Mouse (Mus musculus): ENCODE results near the gene 1700025B11Rik. TPM values are rescaled to one million over a fixed set of nuclear protein-coding genes. Genes with fewer than 3 reads are reported as not detected.
A peak's percentile ranks its signal among the peaks of the same experiment; 100 is the strongest.
"Not testable (repeated sequence)": the region's sequence is repeated elsewhere in the genome, so short reads cannot be mapped to it uniquely, and the experiment has no call there.

Gene 1700025B11Rik
- not detected for total RNA-seq (2021)
- long read RNA-seq = 0 reads

DNA sequence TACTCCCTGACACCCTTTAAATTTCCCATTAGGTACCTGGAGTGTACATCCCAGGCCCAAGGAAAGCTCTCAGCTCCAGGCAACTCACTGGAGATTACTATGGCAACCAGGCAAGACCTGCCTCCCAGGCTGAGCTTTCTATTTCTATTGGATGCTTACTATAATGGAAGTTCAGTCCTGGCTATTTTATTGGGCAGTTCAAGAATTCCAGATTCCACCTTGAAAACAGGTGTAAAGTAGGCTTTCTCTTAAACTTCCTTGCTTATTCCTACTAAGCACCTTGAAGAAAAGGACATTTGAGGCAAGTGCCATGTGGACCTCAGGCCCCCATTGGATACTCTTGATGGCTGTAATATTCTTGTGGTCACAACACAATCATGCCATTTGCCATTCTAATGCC, at the start of gene 1700025B11Rik:
Gene 1700025B11Rik (minus strand): TSS at position 101 of the 400 bp plus-strand sequence.
- no peak for DNase-seq (ENCODE audit: low spot score in 2 of 2)

GRCm38 (mm10) chr15:77606069-77606468, 44.4 kb upstream of the 1700025B11Rik start:
- DNase-seq (ENCODE audit: low spot score in 2 of 2) = no peak

DNA sequence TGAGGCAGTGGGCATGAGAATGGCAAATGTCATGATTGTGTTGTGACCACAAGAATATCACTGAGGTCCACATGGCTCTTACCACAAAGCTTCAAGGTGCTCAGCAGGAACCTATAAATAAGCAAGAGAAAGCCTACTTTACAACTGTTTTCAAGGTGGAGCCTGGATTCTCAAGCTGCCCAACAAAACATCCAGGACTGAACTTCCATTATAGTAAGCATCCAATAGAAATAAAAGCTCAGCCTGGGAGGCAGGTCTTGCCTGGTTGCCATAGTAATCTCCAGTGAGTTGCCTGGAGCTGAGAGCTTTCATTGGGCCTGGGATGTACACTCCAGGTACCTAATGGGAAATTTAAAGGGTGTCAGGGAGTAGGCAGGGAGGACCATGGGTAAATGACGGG, 37.3 kb upstream of the 1700025B11Rik start, which contains the start of gene Gm36245:
Gene Gm36245 (plus strand): TSS at position 301 of the 400 bp plus-strand sequence.
- no peak for DNase-seq (ENCODE audit: low spot score in 2 of 2)

DNA sequence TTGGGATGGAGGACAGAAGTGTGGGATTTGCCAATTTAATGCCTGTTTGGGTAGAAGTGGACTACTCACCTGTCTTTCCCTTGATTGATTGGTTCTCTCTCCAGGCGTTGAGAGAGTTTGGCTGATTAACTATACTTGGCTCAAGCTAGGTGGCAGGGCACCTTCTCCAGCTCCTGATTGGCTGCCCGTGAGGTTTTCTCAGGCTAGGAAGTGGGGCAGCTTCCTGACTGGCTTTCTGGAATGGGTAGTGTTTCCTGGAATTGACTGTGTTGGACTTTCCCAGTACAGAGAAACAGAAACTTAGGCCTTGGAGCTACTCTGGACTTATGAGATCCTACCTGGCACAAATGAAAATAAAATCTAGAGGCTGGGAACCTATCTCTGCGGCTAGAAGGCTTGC, 36.7 kb upstream of the 1700025B11Rik start:
- no peak for DNase-seq (ENCODE audit: low spot score in 2 of 2)

DNA sequence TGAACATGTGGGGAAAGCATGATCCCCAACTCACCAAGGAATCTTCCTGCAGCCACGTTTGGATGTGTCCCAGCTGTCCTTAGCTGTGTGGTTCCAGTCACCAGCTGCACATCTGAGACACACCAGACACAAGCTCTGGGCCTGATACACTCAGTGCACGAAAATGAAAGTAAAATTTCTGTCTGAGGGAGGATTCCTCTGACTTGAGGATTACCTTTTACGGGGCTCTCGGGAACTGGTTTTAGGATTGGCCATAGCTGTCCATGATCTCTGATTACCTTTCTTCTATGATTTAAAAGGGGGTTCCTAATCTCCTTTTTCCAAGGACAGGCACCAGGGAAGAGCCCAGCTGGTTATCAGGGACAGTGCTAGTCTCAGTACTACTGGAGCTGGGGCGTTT, 34.3 kb upstream of the 1700025B11Rik start, which contains the start of gene Apol10b:
Gene Apol10b (minus strand): TSS at position 165 of the 400 bp plus-strand sequence.
- DNase-seq (ENCODE audit: low spot score in 2 of 2) = no peak

DNA sequence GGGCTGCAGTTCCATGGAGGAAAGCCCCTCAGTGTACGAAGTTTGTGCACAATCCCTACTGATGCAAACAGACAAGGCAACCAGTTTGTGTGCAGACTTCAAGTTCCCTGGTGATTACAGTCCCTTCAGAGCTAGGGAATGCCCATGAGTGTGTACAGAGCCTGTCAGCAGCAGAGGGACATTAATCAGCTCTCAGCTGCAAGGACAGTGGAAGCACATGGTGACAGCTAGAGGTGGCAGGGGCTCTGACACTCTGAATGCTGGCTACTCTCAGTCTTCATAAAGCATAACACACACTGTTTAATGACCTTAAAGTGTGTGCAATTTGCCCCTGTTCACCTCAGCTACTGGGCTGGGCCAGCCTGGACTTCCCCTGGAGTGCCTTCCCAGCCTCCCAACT, 31.9 kb upstream of the 1700025B11Rik start:
- no peak for DNase-seq (ENCODE audit: low spot score in 2 of 2)

DNA sequence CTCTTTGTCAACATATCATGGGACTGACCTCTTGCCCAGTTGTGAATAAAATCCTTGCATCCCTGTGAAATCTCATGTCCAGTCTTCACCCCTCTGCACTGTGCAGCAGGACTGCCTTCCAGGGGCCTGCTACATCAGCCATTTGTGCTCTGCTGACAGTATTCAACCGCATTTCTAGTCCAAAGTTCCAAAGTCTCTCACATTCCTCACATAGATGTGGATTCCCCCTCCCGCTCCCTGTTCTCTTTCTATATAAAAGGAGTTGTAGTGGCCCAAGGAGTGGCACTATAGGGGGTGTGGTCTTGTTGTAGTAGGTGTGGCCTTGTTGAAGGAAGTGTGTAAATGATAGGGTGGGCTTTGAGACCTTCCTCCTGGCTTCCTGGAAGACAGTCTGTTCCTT, 29.2 kb upstream of the 1700025B11Rik start:
- no peak for DNase-seq (ENCODE audit: low spot score in 2 of 2)

GRCm38 (mm10) chr15:77588981-77589380, 27.3 kb upstream of the 1700025B11Rik start:
- DNase-seq (ENCODE audit: low spot score in 2 of 2) = no peak

DNA sequence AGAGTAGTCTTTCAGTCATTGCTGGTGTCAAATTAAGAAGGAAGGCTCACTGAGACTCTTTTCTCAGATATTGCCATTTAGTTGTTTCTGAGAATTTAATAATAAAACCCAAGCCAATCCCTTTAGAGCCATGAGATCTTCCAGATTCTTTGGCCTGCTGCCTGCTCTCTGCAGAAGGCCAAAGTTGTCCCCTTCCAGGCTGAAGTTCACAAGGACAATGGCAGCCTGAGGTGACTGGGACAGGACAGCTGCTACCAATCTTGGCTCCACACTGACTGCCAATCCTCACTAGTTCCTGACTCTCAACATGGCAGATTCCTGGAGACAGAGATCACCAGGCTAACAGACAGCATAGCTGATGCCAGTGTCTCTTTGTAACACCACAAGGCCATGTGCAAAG, 25.3 kb upstream of the 1700025B11Rik start:
- no peak for DNase-seq (ENCODE audit: low spot score in 2 of 2)

DNA sequence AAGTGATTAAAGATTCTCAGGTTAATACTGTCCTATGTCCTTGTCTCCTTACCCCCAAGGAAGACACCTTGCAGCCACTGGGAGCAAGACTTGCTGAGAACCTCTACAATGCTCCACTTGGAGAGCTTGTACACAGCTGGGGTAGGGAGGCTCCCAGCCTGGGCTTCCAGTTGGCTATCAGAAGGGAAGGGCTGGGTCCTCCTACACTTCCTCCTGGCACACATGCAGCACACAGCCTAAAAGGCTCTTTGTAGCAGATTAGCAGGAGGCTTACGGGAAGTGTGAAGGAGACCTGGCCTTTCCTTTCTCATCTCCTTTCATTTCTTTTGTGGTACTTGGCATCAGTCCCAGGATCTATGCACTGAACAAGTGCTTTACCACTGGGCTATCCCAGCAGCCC, 20.0 kb upstream of the 1700025B11Rik start:
- DNase-seq (ENCODE audit: low spot score in 2 of 2) = peak; percentile 13 to 30

GRCm38 (mm10) chr15:77579311-77579710, 17.6 kb upstream of the 1700025B11Rik start:
- DNase-seq (ENCODE audit: low spot score in 2 of 2) = no peak

DNA sequence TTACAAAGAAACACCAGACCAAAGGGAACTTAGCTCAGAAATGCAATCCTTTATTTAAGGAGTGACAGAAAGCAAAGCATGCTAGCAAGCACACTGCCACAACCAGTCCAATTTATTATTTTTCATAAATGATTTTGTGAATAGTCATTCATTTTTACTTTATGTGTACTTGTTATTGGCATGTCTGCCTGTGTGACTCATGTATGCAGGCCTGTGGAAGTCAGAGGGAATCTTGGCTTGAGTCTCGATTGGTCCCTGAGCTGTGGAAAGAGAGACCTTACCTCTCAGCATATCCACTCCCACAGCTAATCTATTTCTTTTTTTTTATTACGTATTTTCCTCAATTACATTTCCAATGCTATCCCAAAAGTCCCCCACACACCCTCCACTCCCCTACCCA, 17.1 kb upstream of the 1700025B11Rik start:
- no peak for DNase-seq (ENCODE audit: low spot score in 2 of 2)

DNA sequence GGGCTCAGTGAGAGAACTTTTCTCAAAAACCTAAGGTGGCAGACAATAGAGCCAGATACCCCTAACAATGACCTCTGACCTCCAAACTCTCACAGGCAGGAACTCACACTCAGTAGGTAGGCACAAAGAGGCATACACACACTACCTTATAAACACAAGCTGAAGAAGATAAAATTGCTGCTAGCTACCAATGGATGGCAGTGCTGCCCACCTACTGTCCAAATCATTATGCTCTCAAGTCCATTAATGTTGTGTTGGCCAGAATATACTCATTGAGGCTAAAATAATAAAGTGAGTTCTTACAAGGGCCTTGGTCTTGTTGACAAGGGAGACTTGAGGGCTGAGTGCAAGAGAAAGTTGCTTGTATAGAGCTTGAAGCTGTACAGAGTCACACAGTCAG, 1.5 kb upstream of the 1700025B11Rik start:
- DNase-seq (ENCODE audit: low spot score in 2 of 2) = no peak

DNA sequence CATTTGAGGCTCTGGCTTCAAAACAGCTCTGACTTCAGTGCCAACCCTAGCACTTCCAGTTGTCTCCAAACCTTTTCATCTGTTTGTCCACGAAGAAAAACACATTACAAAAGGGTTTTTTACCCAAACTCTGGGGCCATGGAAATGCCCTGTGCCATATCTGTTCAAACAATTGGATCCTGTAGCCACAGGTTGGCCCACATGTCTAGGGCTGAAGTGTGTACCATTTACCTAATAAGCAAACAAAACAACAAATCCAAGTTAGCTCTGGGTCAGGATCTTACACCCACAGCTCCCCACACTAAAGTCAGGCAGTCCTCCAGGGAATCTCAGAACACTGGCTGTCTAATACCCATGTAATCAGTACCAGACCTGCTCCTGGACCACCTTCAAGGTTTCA, 22.5 kb downstream of the 1700025B11Rik start:
- DNase-seq (ENCODE audit: low spot score in 2 of 2) = not testable (repeated sequence)

DNA sequence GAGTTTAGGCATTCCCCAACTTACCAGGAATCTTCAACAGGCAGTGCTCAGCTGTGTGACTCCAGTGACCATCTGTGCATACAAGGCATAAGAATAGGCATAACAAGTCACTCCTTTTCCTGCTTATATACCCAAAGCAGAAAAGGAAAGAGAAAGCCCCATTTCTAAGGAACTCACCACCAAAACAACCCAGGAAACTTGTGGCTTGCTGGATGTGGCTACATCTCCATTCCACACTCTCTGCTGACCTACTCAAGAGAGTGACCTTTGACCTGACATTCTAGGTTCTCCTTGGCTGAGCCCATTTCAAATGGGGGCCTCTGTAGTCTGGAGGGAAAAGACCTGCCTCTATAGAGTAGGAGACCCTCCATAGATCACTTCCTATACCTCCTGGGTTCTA, 28.5 kb downstream of the 1700025B11Rik start, which contains the start of gene Apol7c:
Gene Apol7c (minus strand): TSS at position 101 of the 400 bp plus-strand sequence.
- no peak for DNase-seq (ENCODE audit: low spot score in 2 of 2)

DNA sequence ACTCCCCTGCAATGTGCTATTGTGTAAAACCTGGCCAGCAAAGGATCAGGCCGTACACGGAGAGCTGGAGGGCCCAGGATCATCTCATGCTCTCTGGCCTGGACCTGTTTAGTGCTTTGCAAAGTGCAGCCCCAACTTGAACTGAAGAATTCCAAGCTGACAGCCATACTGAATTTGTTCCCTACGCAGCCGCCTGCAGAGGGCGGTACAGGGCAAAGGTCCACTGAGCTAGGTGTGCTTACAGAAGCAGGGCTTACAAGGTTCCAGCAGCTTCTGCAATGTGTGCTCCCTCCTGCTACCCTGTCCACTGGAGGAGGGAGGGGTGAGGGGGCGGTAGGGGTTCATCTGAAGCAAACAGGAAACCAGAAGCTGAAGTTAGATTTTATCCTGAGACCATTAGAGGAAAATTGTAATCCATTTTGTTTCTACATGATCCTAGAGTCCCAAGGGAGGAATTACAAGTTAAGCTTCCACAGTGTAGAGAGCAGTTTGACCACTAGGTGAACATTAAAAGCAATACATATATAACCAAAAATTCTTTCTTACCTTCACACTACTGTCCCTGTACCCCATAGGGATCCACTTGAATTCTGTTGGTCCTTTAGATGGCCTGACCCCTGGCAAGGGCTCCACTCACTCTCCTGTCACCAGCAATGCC, 38.4 kb downstream of the 1700025B11Rik start:
- peak in 1 of 2 experiments; percentile 43 for DNase-seq (ENCODE audit: low spot score in 2 of 2)

GRCm38 (mm10) chr15:77520596-77520995, 41.1 kb downstream of the 1700025B11Rik start:
- not testable (repeated sequence) for DNase-seq (ENCODE audit: low spot score in 2 of 2)

Other genes starting within 250 kb of the 1700025B11Rik start
- not detected for gene Apol7a, start 162.8 kb downstream of the 1700025B11Rik start, total RNA-seq (2021)
- not detected for gene Apol9a, start 150.8 kb downstream of the 1700025B11Rik start, total RNA-seq (2021)
- gene Apol7b, start 114.4 kb downstream of the 1700025B11Rik start, total RNA-seq (2021) = not detected
- gene Apol10a, start 84.8 kb downstream of the 1700025B11Rik start, total RNA-seq (2021) = not detected
- not detected for gene Apol11a, start 53.6 kb downstream of the 1700025B11Rik start, total RNA-seq (2021)
- gene Apol7c, start 28.6 kb downstream of the 1700025B11Rik start, total RNA-seq (2021) = not detected
- under 1 TPM in 1 of 2 experiments, not detected in 1; 0.18 TPM for gene Apol10b, start 34.2 kb upstream of the 1700025B11Rik start, total RNA-seq (2021)
- gene Gm36245, start 37.4 kb upstream of the 1700025B11Rik start, total RNA-seq (2021) = not detected
- gene Apol11b, start 81.4 kb upstream of the 1700025B11Rik start, total RNA-seq (2021) = not detected
- gene Apol7e, start 137.0 kb upstream of the 1700025B11Rik start, total RNA-seq (2021) = not detected
- gene Apol9b, start 167.1 kb upstream of the 1700025B11Rik start, total RNA-seq (2021) = not detected
- 1 to 10 TPM; 8.0 to 8.9 TPM for gene Apol8, start 195.1 kb upstream of the 1700025B11Rik start, total RNA-seq (2021)

Data from layer of hippocampus, adult 18-20 months (tissue).